Mouse (Mus musculus): ENCODE measurements around the gene Lrrfip2.

Lrrfip2 gene

DNA sequence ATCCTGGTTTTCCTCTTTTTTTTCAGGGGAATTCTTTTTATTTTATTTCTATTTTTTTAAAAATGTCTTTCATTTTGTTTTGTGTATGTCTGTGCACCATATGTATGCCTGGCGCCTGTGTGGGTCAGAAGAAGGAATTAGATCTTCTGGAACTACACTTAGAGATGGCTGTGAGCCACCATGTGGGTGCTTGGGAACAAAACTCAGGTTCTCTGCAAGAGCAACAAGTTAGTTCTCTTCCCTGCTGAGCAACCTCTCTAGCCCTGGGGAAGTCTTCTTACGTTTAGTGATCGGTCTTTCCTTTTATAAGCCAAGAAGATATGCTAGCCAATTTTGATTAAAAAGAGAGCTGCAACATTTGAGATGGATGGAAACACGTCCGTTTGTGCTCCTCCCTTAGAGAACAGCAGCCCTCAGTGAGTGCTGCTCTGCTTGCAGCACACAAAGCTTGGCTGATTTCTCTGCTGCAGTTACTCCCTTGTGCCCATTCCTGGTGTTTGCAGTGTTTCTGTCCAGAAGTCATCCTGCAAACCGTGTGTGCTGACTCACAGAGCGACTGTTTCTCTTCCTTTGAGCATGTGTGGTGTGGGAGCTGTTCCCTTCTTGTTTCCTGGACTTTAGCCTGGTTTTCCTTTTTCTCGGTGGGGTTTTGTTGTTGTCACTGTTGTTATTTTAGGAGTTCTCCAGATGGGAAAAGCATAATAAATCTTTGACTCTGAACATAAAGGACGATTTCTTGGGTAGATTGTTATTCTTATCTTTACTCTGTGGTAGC is 87.4 kb downstream of the Lrrfip2 start:
- in situ Hi-C loops (cut with MboI; ENCODE audit: low pct_unique_long_range_greater_than_20kb in 1 of 2, low sequenced_read_pairs in 2 of 2, unreplicated experiment in 1 of 2) = no loop called here

DNA sequence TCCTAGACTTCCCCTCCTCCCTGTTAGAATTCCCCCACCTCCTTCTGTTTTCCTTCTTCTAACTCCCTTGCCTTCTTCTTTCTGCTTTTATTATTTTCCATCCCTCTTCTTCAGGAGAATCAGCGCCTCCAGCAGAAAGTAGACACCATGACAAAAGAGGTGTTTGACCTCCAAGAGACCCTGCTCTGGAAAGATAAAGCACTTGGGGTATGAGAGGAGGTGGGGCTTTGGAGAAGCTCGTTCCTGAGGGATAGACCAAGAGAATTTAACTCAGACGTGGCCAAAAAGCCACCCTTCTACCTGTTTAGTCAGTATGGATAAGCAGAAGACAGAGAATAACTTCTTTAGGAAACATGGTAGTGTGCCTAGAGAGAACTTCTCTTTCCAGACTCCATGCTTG is 90.3 kb downstream of the Lrrfip2 start:
- in situ Hi-C loops (cut with MboI; ENCODE audit: low pct_unique_long_range_greater_than_20kb in 1 of 2, low sequenced_read_pairs in 2 of 2, unreplicated experiment in 1 of 2) = no loop called here

- in situ Hi-C loops (cut with MboI; ENCODE audit: low pct_unique_long_range_greater_than_20kb in 1 of 2, low sequenced_read_pairs in 2 of 2, unreplicated experiment in 1 of 2) = no loop called here
Measured at GRCm38 (mm10) chr9:111208185-111208584, 90.8 kb downstream of the Lrrfip2 start.

DNA sequence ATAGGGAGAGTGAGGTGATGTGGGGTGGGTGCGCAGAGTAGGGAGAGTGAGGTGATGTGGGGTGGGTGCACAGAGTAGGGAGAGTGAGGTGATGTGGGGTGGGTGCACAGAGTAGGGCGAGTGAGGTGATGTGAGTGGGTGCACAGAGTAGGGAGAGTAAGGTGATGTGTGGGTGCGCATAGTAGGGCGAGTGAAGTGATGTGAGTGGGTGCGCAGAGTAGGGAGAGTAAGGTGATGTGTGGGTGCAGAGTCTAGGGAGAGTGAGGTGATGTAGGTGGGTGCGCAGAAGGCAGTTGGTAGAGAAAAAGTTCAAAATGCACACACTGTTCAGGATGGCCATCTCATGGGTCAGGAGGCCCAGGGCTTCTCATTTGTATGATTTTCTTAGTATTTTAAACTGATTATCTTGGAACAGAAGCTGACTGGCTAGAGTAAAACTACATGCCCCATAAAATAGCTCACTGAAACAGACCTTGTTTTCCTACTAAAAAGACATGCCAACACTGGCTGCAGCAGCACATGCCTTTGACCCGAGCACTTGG is 91.8 kb downstream of the Lrrfip2 start:
- in situ Hi-C loops (cut with MboI; ENCODE audit: low pct_unique_long_range_greater_than_20kb in 1 of 2, low sequenced_read_pairs in 2 of 2, unreplicated experiment in 1 of 2) = no loop called here

DNA sequence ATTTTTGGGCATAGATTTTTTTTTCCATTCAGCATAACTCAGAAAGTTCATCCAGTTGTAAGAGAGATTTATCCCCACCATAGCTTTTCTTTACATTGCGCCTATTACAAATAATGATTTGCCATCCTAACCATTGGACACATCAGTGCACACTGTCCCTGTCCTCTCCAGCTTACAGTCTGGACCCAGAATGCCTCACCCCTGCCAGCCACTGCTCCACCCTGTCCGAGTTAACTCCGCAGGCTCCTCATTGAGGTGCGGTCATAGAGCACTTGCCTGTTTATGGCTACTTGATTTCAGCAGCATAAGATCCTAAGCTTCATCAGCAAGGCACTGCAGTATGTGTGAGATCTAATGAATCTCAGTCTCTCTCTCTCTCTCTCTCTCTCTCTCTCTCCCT is 93.0 kb downstream of the Lrrfip2 start:
- in situ Hi-C loops (cut with MboI; ENCODE audit: low pct_unique_long_range_greater_than_20kb in 1 of 2, low sequenced_read_pairs in 2 of 2, unreplicated experiment in 1 of 2) = no loop called here

- in situ Hi-C loops (cut with MboI; ENCODE audit: low pct_unique_long_range_greater_than_20kb in 1 of 2, low sequenced_read_pairs in 2 of 2, unreplicated experiment in 1 of 2) = no loop called here
Measured at GRCm38 (mm10) chr9:111211122-111212041, 94.0 kb downstream of the Lrrfip2 start.

- in situ Hi-C loops (cut with MboI; ENCODE audit: low pct_unique_long_range_greater_than_20kb in 1 of 2, low sequenced_read_pairs in 2 of 2, unreplicated experiment in 1 of 2) = no loop called here
Measured at GRCm38 (mm10) chr9:111213501-111213900, 96.1 kb downstream of the Lrrfip2 start.

GRCm38 (mm10) chr9:111216424-111216823 is 99.0 kb downstream of the Lrrfip2 start:
- in situ Hi-C loops (cut with MboI; ENCODE audit: low pct_unique_long_range_greater_than_20kb in 1 of 2, low sequenced_read_pairs in 2 of 2, unreplicated experiment in 1 of 2) = no loop called here

DNA sequence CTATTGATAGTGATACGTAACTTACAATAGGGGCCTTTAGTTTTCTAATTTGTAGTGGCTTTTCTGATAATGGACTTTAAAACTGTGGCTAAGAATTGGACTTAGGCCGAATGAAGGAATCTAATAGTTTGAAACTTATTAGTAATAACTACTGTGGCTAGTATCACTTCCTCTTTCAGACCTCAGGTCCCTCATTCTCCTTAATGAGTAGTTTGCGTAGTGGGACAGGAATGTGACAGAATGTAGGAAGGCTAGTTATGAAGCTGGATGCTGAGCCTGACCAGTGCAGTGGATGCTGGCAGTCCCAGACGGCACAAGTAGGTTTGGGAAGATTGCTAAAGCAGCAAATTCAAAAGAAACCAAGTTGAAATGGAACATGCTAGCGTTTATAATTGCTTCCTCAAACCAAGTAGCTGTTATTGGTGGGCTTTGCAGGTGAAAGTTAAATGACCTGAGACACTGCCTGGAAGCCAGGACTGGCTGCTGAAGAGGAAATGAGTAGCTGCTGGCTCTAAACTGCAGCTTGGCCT is 103.2 kb downstream of the Lrrfip2 start:
- in situ Hi-C loops (cut with MboI; ENCODE audit: low pct_unique_long_range_greater_than_20kb in 1 of 2, low sequenced_read_pairs in 2 of 2, unreplicated experiment in 1 of 2) = no loop called here

GRCm38 (mm10) chr9:111221580-111221979 is 104.2 kb downstream of the Lrrfip2 start:
- in situ Hi-C loops (cut with MboI; ENCODE audit: low pct_unique_long_range_greater_than_20kb in 1 of 2, low sequenced_read_pairs in 2 of 2, unreplicated experiment in 1 of 2) = no loop called here

- in situ Hi-C loops (cut with MboI; ENCODE audit: low pct_unique_long_range_greater_than_20kb in 1 of 2, low sequenced_read_pairs in 2 of 2, unreplicated experiment in 1 of 2) = no loop called here
Measured at GRCm38 (mm10) chr9:111223406-111223805, 106.0 kb downstream of the Lrrfip2 start.

GRCm38 (mm10) chr9:111228446-111228845 is 111.1 kb downstream of the Lrrfip2 start:
- in situ Hi-C loops (cut with MboI; ENCODE audit: low pct_unique_long_range_greater_than_20kb in 1 of 2, low sequenced_read_pairs in 2 of 2, unreplicated experiment in 1 of 2) = no loop called here

DNA sequence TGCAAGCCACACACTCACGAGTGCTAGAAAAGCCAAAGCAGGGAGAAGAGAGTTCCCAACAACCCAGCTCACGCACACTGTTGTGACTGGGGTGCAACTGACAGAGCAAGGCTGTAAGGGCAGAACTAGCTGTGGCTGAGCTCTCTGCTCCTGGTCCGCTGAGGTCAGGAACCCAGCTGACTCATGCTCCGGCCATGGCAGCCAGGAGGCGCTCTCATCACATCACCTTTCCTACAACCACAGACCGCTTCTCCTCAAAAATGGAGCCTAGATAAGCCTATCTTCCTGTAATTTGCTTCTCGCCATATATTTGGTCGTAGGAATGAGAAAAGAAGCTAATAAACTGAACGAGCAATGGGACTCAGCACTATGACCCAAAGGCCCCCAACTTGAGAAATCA is 117.3 kb downstream of the Lrrfip2 start:
- in situ Hi-C loops (cut with MboI; ENCODE audit: low pct_unique_long_range_greater_than_20kb in 1 of 2, low sequenced_read_pairs in 2 of 2, unreplicated experiment in 1 of 2) = no loop called here

GRCm38 (mm10) chr9:111237726-111238125 is 120.3 kb downstream of the Lrrfip2 start:
- in situ Hi-C loops (cut with MboI; ENCODE audit: low pct_unique_long_range_greater_than_20kb in 1 of 2, low sequenced_read_pairs in 2 of 2, unreplicated experiment in 1 of 2) = no loop called here

GRCm38 (mm10) chr9:111239821-111240220 is 122.4 kb downstream of the Lrrfip2 start:
- in situ Hi-C loops (cut with MboI; ENCODE audit: low pct_unique_long_range_greater_than_20kb in 1 of 2, low sequenced_read_pairs in 2 of 2, unreplicated experiment in 1 of 2) = no loop called here

- in situ Hi-C loops (cut with MboI; ENCODE audit: low pct_unique_long_range_greater_than_20kb in 1 of 2, low sequenced_read_pairs in 2 of 2, unreplicated experiment in 1 of 2) = no loop called here
Measured at GRCm38 (mm10) chr9:111243384-111243783, 126.0 kb downstream of the Lrrfip2 start.

GRCm38 (mm10) chr9:111245546-111245945 is 128.2 kb downstream of the Lrrfip2 start:
- in situ Hi-C loops (cut with MboI; ENCODE audit: low pct_unique_long_range_greater_than_20kb in 1 of 2, low sequenced_read_pairs in 2 of 2, unreplicated experiment in 1 of 2) = no loop called here

DNA sequence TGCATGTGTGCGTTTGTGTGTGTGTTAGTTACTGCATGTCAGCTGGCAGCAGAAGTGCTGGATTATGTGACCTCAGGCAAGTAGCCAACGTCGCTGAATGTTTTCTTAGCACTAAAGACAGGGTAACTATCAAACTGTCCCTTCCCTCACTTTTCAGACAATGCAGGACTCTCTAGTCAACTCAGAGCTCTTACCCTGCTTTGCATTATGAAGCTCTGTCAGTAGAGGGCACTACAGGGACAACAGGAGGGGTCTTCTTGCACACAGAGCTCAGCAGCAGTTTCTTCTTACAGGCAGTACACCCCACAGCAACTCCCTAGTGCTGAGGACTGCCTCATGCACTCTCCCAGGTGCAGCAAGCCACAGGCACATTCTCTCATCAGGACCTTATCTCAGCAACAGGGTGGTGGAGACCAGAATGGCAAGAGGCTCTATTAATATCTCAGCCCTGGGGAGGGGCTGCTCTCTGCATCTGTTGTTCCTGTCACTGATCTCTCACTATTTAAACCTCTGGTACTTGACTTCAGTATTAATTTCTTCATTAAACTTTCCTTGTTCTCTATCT is 130.4 kb downstream of the Lrrfip2 start:
- in situ Hi-C loops (cut with MboI; ENCODE audit: low pct_unique_long_range_greater_than_20kb in 1 of 2, low sequenced_read_pairs in 2 of 2, unreplicated experiment in 1 of 2) = no loop called here
